ENCODE assay signal across 8 mouse cellular contexts in genomic region chr10:13007876-13008736, GRCm38 (mm10). TPM values are rescaled to one million over a fixed set of nuclear protein-coding genes. Genes with fewer than 3 reads are reported as not detected.
DNase-seq lines count a peak whose midpoint lies in the region; ATAC-seq lines count a peak whose summit lies in the region.

No protein-coding gene starts in this region.

- peak overlapping the region; percentile 75; the same call in 1 of the 2 replicates for H3K27ac ChIP-seq in forebrain, embryonic 14.5 days (ENCODE audit: low read depth, low read length)
- H3K27ac ChIP-seq in neural tube, embryonic 15.5 days (replicated peaks) = peak overlapping the region; percentile 81

- 4% methylated on average over 52 of the region's 52 CpGs for WGBS in forebrain, embryonic 14.5 days
- WGBS in neural tube, embryonic 15.5 days = 4% methylated on average over 51 of the region's 52 CpGs

- intact Hi-C loops in heart, postnatal 14 days (cut with DNase I) = loop anchor here (5.0 kb wide), 1 partner anchor 316 kb away; no protein-coding TSS in a partner anchor

- no peaks in the 10 kb centered on the region for H3K36me3 ChIP-seq in forebrain, embryonic 14.5 days (ENCODE audit: control insufficient read depth, insufficient read depth, low read length)
- no peaks in the 10 kb centered on the region; the same call in none of the 2 replicates for H3K36me3 ChIP-seq in neural tube, embryonic 15.5 days

- H3K27me3 ChIP-seq in forebrain, embryonic 14.5 days (replicated peaks; ENCODE audit: control insufficient read depth, insufficient read depth, low read length) = no peaks in the 10 kb centered on the region
- H3K27me3 ChIP-seq in neural tube, embryonic 15.5 days (replicated peaks) = no peaks in the 10 kb centered on the region

- peak overlapping the region; percentile 71 for H3K4me2 ChIP-seq in forebrain, embryonic 14.5 days (ENCODE audit: low read length)
- H3K4me2 ChIP-seq in neural tube, embryonic 15.5 days = peak overlapping the region; percentile 88

- peak overlapping the region; percentile 83 for H3K9ac ChIP-seq in forebrain, embryonic 14.5 days (ENCODE audit: low read length)
- peak overlapping the region; percentile 57 for H3K9ac ChIP-seq in neural tube, embryonic 15.5 days (replicated peaks)

- peak; percentile 98 for DNase-seq in ES-CJ7 (ENCODE audit: low read depth, low spot score)
- DNase-seq in cerebellum, adult 11 months = peak; percentile 91
- peak; percentile 99 for DNase-seq in forebrain, embryonic 14.5 days (ENCODE audit: low spot score)
- DNase-seq in heart, postnatal 14 days = peak; percentile 92 to 95
- DNase-seq in layer of hippocampus, adult 11-12 months (ENCODE audit: low spot score) = peak; percentile 96
- peak; percentile 97 for DNase-seq in lung, adult 18-20 months
- DNase-seq in testis, postnatal 14 days (ENCODE audit: low spot score) = peak; percentile 96

- peak; percentile 100 for ATAC-seq in forebrain, embryonic 14.5 days
- peak; percentile 99 for ATAC-seq in neural tube, embryonic 15.5 days (ENCODE audit: low FRiP score)

- peak overlapping the region; percentile 82 for H3K4me3 ChIP-seq in forebrain, embryonic 14.5 days (ENCODE audit: low read depth, low read length)
- peak overlapping the region; percentile 68 for H3K4me3 ChIP-seq in neural tube, embryonic 15.5 days (replicated peaks)

- no peaks in the 10 kb centered on the region for H3K9me3 ChIP-seq in forebrain, embryonic 14.5 days (replicated peaks; ENCODE audit: control insufficient read depth, low read length)
- no peaks in the 10 kb centered on the region for H3K9me3 ChIP-seq in neural tube, embryonic 15.5 days (replicated peaks)

- peaks cover 10% of the 10 kb centered on the region for H3K4me1 ChIP-seq in forebrain, embryonic 14.5 days (ENCODE audit: control insufficient read depth, insufficient read depth, low read length)
- H3K4me1 ChIP-seq in neural tube, embryonic 15.5 days = peaks cover 19% of the 10 kb centered on the region

RNA-seq across cellular contexts. Expression of gene Sf3b5, which starts 3.0 kb away (rescaled TPM):
- polyA plus RNA-seq in forebrain, embryonic 14.5 days (2014; fragmentation: Nextera tagmentation; extraction: Ambion mirVana) = 32.5 and 36.8 TPM in 2 replicates
- 1 to 10 TPM; 5.9 to 6.1 TPM for total RNA-seq in heart, postnatal 14 days (2021)
- polyA plus RNA-seq in neural tube, embryonic 15.5 days (2015; fragmentation: Nextera tagmentation; extraction: Ambion mirVana) = 24.2 and 26.0 TPM in 2 replicates

RNA-seq across cellular contexts. Expression of gene Stx11, which starts 44.0 kb away (rescaled TPM):
- 0.93 and 0.98 TPM in 2 replicates for polyA plus RNA-seq in forebrain, embryonic 14.5 days (2014; fragmentation: Nextera tagmentation; extraction: Ambion mirVana)
- total RNA-seq in heart, postnatal 14 days (2021) = 1 to 10 TPM; 1.8 to 1.9 TPM
- polyA plus RNA-seq in neural tube, embryonic 15.5 days (2015; fragmentation: Nextera tagmentation; extraction: Ambion mirVana) = 3.1 and 8.8 TPM in 2 replicates

RNA-seq across cellular contexts. Expression of gene Plagl1, which starts 52.2 kb away (rescaled TPM):
- 46.7 and 54.9 TPM in 2 replicates for polyA plus RNA-seq in forebrain, embryonic 14.5 days (2014; fragmentation: Nextera tagmentation; extraction: Ambion mirVana)
- total RNA-seq in heart, postnatal 14 days (2021) = 10 to 100 TPM; 22.7 to 23.3 TPM
- polyA plus RNA-seq in neural tube, embryonic 15.5 days (2015; fragmentation: Nextera tagmentation; extraction: Ambion mirVana) = 26.2 and 48.7 TPM in 2 replicates

Comparison
In these comparisons a context has a peak if more than half of its experiments do, and no peak if none do; other contexts are left out.
1. Peak in every context shown above with its lines: DNase-seq, ATAC-seq, H3K4me3 ChIP-seq and H3K27ac ChIP-seq.